Mouse (Mus musculus): ENCODE data around the gene Fyttd1.
"Not testable (repeated sequence)": the region's sequence is repeated elsewhere in the genome, so short reads cannot be mapped to it uniquely, and the experiment has no call there.

Fyttd1 gene

GRCm38 (mm10) chr16:32878972-32879926, 1.9 kb downstream of the Fyttd1 start:
- DNase-seq (ENCODE audit: low spot score) = no peak

GRCm38 (mm10) chr16:32881538-32881937, 4.2 kb downstream of the Fyttd1 start:
- DNase-seq (ENCODE audit: low spot score) = no peak

GRCm38 (mm10) chr16:32887996-32888395, 10.7 kb downstream of the Fyttd1 start:
- DNase-seq (ENCODE audit: low spot score) = no peak

- no peak for DNase-seq (ENCODE audit: low spot score)
Observed at GRCm38 (mm10) chr16:32889881-32890280, 12.6 kb downstream of the Fyttd1 start.

- DNase-seq (ENCODE audit: low spot score) = no peak
Observed at GRCm38 (mm10) chr16:32896126-32896525, 18.8 kb downstream of the Fyttd1 start.

- no peak for DNase-seq (ENCODE audit: low spot score)
Observed at GRCm38 (mm10) chr16:32901360-32902050, 24.2 kb downstream of the Fyttd1 start.

- no peak for DNase-seq (ENCODE audit: low spot score)
Observed at GRCm38 (mm10) chr16:32902051-32902428, 24.7 kb downstream of the Fyttd1 start.

- no peak for DNase-seq (ENCODE audit: low spot score)
Observed at GRCm38 (mm10) chr16:32906186-32906585, 28.9 kb downstream of the Fyttd1 start.

- no peak for DNase-seq (ENCODE audit: low spot score)
Observed at GRCm38 (mm10) chr16:32906727-32907126, 29.4 kb downstream of the Fyttd1 start.

GRCm38 (mm10) chr16:32913212-32913611, 35.9 kb downstream of the Fyttd1 start:
- no peak for DNase-seq (ENCODE audit: low spot score)

- peak; percentile 64 for DNase-seq (ENCODE audit: low spot score)
Observed at GRCm38 (mm10) chr16:32913937-32914881, 36.9 kb downstream of the Fyttd1 start, which contains the start of gene Lrch3. Gene Lrch3 (plus strand): TSS chr16:32914100.

- DNase-seq (ENCODE audit: low spot score) = no peak
Observed at GRCm38 (mm10) chr16:32915292-32916068, 38.2 kb downstream of the Fyttd1 start.

- not testable (repeated sequence) for DNase-seq (ENCODE audit: low spot score)
Observed at GRCm38 (mm10) chr16:32926629-32927028, 49.3 kb downstream of the Fyttd1 start.

- no peak for DNase-seq (ENCODE audit: low spot score)
Observed at GRCm38 (mm10) chr16:32927044-32927443, 49.7 kb downstream of the Fyttd1 start.

GRCm38 (mm10) chr16:32929918-32930317, 52.6 kb downstream of the Fyttd1 start:
- no peak for DNase-seq (ENCODE audit: low spot score)

- no peak for DNase-seq (ENCODE audit: low spot score)
Observed at GRCm38 (mm10) chr16:32934470-32934869, 57.2 kb downstream of the Fyttd1 start.

GRCm38 (mm10) chr16:32935088-32935487, 57.8 kb downstream of the Fyttd1 start:
- no peak for DNase-seq (ENCODE audit: low spot score)

- DNase-seq (ENCODE audit: low spot score) = no peak
Observed at GRCm38 (mm10) chr16:32937358-32937757, 60.1 kb downstream of the Fyttd1 start.

- not testable (repeated sequence) for DNase-seq (ENCODE audit: low spot score)
Observed at GRCm38 (mm10) chr16:32939301-32939700, 62.0 kb downstream of the Fyttd1 start.

GRCm38 (mm10) chr16:32939716-32940115, 62.4 kb downstream of the Fyttd1 start:
- DNase-seq (ENCODE audit: low spot score) = not testable (repeated sequence)

- DNase-seq (ENCODE audit: low spot score) = not testable (repeated sequence)
Observed at GRCm38 (mm10) chr16:32941226-32941625, 63.9 kb downstream of the Fyttd1 start.
